In the genomic region with DNA sequence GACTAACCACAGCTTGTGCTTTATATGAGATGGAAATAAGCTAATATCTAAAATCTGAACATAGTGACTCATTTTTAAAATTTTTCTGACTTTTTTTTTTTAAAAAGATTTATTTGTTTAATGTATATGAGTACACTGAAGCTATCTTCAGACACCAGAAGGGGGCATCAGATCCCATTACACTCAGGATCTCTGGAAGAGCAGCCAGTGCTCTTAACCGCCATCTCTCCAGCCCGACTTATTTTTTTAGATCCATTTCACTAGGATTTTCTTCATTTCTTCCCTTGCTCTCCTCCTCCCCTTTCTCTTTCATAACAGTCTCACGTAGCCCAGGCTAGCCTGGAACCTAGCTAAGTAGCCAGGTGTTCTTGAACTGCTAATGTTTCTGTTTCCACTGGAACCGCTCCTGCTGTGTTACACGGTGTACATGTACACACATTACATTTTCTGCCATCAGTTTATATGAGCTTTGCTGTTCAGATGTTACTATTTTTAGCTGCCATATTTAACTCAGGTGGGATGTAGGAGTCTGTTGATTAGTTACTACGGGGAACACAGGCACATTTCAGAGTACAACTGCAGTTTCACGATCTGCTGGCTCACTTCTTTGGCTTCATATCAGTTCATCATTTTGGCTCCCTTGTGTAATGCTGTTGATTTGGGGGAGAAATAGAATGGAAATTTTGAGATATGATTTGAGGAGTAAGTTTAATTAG, we compare ENCODE assay signal across 21 mouse cellular contexts. TPM values are rescaled to one million over a fixed set of nuclear protein-coding genes. Genes with fewer than 3 reads are reported as not detected.
DNase-seq lines count a peak whose midpoint lies in the region; ATAC-seq and TF ChIP-seq lines count a peak whose summit lies in the region.
"Had no signal": no experiment of that assay in that cellular context is flagged by ENCODE, and none has a peak within 500 bp of the region (broad histone marks: within the 10 kb centered on the region; RNA-seq: fewer than 3 reads in every experiment).

No protein-coding gene starts in this region.

- WGBS in forebrain, embryonic 14.5 days, result 78% methylated on average over 7 of the region's 7 CpGs
- 84% methylated on average over 7 of the region's 7 CpGs for WGBS in forebrain, embryonic 10.5 days
- WGBS in hindbrain, embryonic 16.5 days, result 72% methylated on average over 7 of the region's 7 CpGs
- WGBS in hindbrain, embryonic 13.5 days, result 77% methylated on average over 7 of the region's 7 CpGs
- 70% methylated on average over 7 of the region's 7 CpGs for WGBS in midbrain, postnatal 0 days
- WGBS in midbrain, embryonic 15.5 days, result 80% methylated on average over 7 of the region's 7 CpGs

- no peak overlapping the region for H3K27ac ChIP-seq in forebrain, embryonic 14.5 days (ENCODE audit: low read depth, low read length)
- no peak overlapping the region for H3K27ac ChIP-seq in forebrain, embryonic 10.5 days
- no peak overlapping the region for H3K27ac ChIP-seq in hindbrain, embryonic 16.5 days (ENCODE audit: low read depth, low read length)
- H3K27ac ChIP-seq in hindbrain, embryonic 13.5 days, result no peak overlapping the region
- H3K27ac ChIP-seq in midbrain, postnatal 0 days (ENCODE audit: low read depth, low read length), result no peak overlapping the region
- H3K27ac ChIP-seq in midbrain, embryonic 15.5 days, result no peak overlapping the region
- H3K27ac ChIP-seq: forebrain, embryonic 15.5 days; heart, embryonic 10.5 days; kidney, embryonic 15.5 days; limb, embryonic 13.5 days; liver, embryonic 15.5 days; midbrain, embryonic 12.5 days; stomach, embryonic 15.5 days had no signal

- H3K9me3 ChIP-seq in forebrain, embryonic 14.5 days (replicated peaks; ENCODE audit: control insufficient read depth, low read length), result no peaks in the 10 kb centered on the region
- H3K9me3 ChIP-seq in forebrain, embryonic 10.5 days, result no peaks in the 10 kb centered on the region
- no peaks in the 10 kb centered on the region for H3K9me3 ChIP-seq in hindbrain, embryonic 16.5 days (ENCODE audit: control insufficient read depth, low read length)
- no peaks in the 10 kb centered on the region for H3K9me3 ChIP-seq in hindbrain, embryonic 13.5 days
- H3K9me3 ChIP-seq in midbrain, postnatal 0 days (ENCODE audit: low read length), result no peaks in the 10 kb centered on the region
- H3K9me3 ChIP-seq in midbrain, embryonic 15.5 days, result no peaks in the 10 kb centered on the region
- H3K9me3 ChIP-seq: forebrain, embryonic 15.5 days; heart, embryonic 10.5 days; kidney, embryonic 15.5 days; limb, embryonic 13.5 days; liver, embryonic 15.5 days; midbrain, embryonic 12.5 days; stomach, embryonic 15.5 days had no signal

- peak; percentile 47 for TF ChIP-seq CTCF in midbrain, postnatal 0 days (IDR thresholded peaks at IDR 0.05)

- no peaks in the 10 kb centered on the region for H3K4me1 ChIP-seq in forebrain, embryonic 14.5 days (ENCODE audit: control insufficient read depth, insufficient read depth, low read length)
- H3K4me1 ChIP-seq in forebrain, embryonic 10.5 days, result 0 out of 2 replicates have a peak, but pooled peaks cover 2% of the 10 kb centered on the region
- H3K4me1 ChIP-seq in hindbrain, embryonic 16.5 days (ENCODE audit: control insufficient read depth, insufficient read depth, low read depth, low read length), result no peaks in the 10 kb centered on the region
- no peaks in the 10 kb centered on the region for H3K4me1 ChIP-seq in hindbrain, embryonic 13.5 days (replicated peaks)
- no peaks in the 10 kb centered on the region for H3K4me1 ChIP-seq in midbrain, postnatal 0 days (ENCODE audit: insufficient read depth, low read length)
- no peaks in the 10 kb centered on the region for H3K4me1 ChIP-seq in midbrain, embryonic 15.5 days
- H3K4me1 ChIP-seq: forebrain, embryonic 15.5 days; heart, embryonic 10.5 days; limb, embryonic 13.5 days; midbrain, embryonic 12.5 days; stomach, embryonic 15.5 days had no signal

- no peak for ATAC-seq in forebrain, embryonic 14.5 days
- peak; percentile 66; the same call in 1 of the 2 replicates for ATAC-seq in hindbrain, embryonic 16.5 days
- no peak for ATAC-seq in hindbrain, embryonic 13.5 days (ENCODE audit: low FRiP score)
- no peak for ATAC-seq in midbrain, postnatal 0 days (ENCODE audit: low FRiP score)
- ATAC-seq in midbrain, embryonic 15.5 days (replicated peaks), result no peak
- ATAC-seq: forebrain, embryonic 15.5 days had no signal

- no peak overlapping the region for H3K4me3 ChIP-seq in forebrain, embryonic 14.5 days (ENCODE audit: low read depth, low read length)
- H3K4me3 ChIP-seq in forebrain, embryonic 10.5 days, result no peak overlapping the region
- H3K4me3 ChIP-seq in hindbrain, embryonic 16.5 days (ENCODE audit: low read length), result no peak overlapping the region
- H3K4me3 ChIP-seq in hindbrain, embryonic 13.5 days, result no peak overlapping the region
- no peak overlapping the region for H3K4me3 ChIP-seq in midbrain, postnatal 0 days (ENCODE audit: low read depth, low read length)
- no peak overlapping the region for H3K4me3 ChIP-seq in midbrain, embryonic 15.5 days
- H3K4me3 ChIP-seq: forebrain, embryonic 15.5 days; heart, embryonic 10.5 days; kidney, embryonic 15.5 days; limb, embryonic 13.5 days; liver, embryonic 15.5 days; midbrain, embryonic 12.5 days; myocyte; stomach, embryonic 15.5 days had no signal

- no peaks in the 10 kb centered on the region for H3K36me3 ChIP-seq in forebrain, embryonic 14.5 days (ENCODE audit: control insufficient read depth, insufficient read depth, low read length)
- no peaks in the 10 kb centered on the region for H3K36me3 ChIP-seq in forebrain, embryonic 10.5 days (replicated peaks)
- no peaks in the 10 kb centered on the region for H3K36me3 ChIP-seq in hindbrain, embryonic 16.5 days (ENCODE audit: control insufficient read depth, insufficient read depth, low read length)
- no peaks in the 10 kb centered on the region for H3K36me3 ChIP-seq in hindbrain, embryonic 13.5 days
- H3K36me3 ChIP-seq in midbrain, postnatal 0 days (ENCODE audit: insufficient read depth, low read length), result no peaks in the 10 kb centered on the region
- H3K36me3 ChIP-seq in midbrain, embryonic 15.5 days (replicated peaks), result no peaks in the 10 kb centered on the region
- H3K36me3 ChIP-seq: forebrain, embryonic 15.5 days; heart, embryonic 10.5 days; kidney, embryonic 15.5 days; limb, embryonic 13.5 days; liver, embryonic 15.5 days; midbrain, embryonic 12.5 days; stomach, embryonic 15.5 days had no signal

- no peak overlapping the region for H3K4me2 ChIP-seq in forebrain, embryonic 14.5 days (ENCODE audit: low read length)
- H3K4me2 ChIP-seq in hindbrain, embryonic 16.5 days (ENCODE audit: low read length), result no peak overlapping the region
- no peak overlapping the region for H3K4me2 ChIP-seq in hindbrain, embryonic 13.5 days
- H3K4me2 ChIP-seq in midbrain, postnatal 0 days (ENCODE audit: low read depth, low read length, poor library complexity, severe bottlenecking), result no peak overlapping the region
- no peak overlapping the region for H3K4me2 ChIP-seq in midbrain, embryonic 15.5 days
- H3K4me2 ChIP-seq: forebrain, embryonic 15.5 days; kidney, embryonic 15.5 days; limb, embryonic 13.5 days; liver, embryonic 15.5 days; midbrain, embryonic 12.5 days; stomach, embryonic 15.5 days had no signal

- H3K27me3 ChIP-seq in forebrain, embryonic 14.5 days (replicated peaks; ENCODE audit: control insufficient read depth, insufficient read depth, low read length), result no peaks in the 10 kb centered on the region
- no peaks in the 10 kb centered on the region for H3K27me3 ChIP-seq in forebrain, embryonic 10.5 days (ENCODE audit: poor library complexity, severe bottlenecking)
- no peaks in the 10 kb centered on the region for H3K27me3 ChIP-seq in hindbrain, embryonic 16.5 days (replicated peaks; ENCODE audit: control insufficient read depth, insufficient read depth, low read length)
- H3K27me3 ChIP-seq in hindbrain, embryonic 13.5 days, result no peaks in the 10 kb centered on the region
- H3K27me3 ChIP-seq in midbrain, postnatal 0 days (ENCODE audit: insufficient read depth, low read length), result no peaks in the 10 kb centered on the region
- H3K27me3 ChIP-seq in midbrain, embryonic 15.5 days (replicated peaks), result no peaks in the 10 kb centered on the region
- H3K27me3 ChIP-seq: forebrain, embryonic 15.5 days; kidney, embryonic 15.5 days; limb, embryonic 13.5 days; liver, embryonic 15.5 days; midbrain, embryonic 12.5 days; stomach, embryonic 15.5 days had no signal

- DNase-seq in forebrain, embryonic 14.5 days (ENCODE audit: low spot score), result peak; percentile 20
- no peak for DNase-seq in forebrain, embryonic 10.5 days (ENCODE audit: extremely low spot score, low spot score)
- DNase-seq in midbrain, postnatal 0 days (ENCODE audit: low spot score), result peak; percentile 53
- DNase-seq in retina, postnatal 1 day, result peak; percentile 44
- no peak for DNase-seq in natural killer cell, adult 2 months (ENCODE audit: low spot score in 2 of 2)
- DNase-seq: adrenal gland, postnatal 14 days; cerebellum, adult 2 months; heart, postnatal 10 days; lung, postnatal 4 days had no signal

- no peak overlapping the region for H3K9ac ChIP-seq in forebrain, embryonic 14.5 days (ENCODE audit: low read length)
- no peak overlapping the region for H3K9ac ChIP-seq in hindbrain, embryonic 16.5 days (ENCODE audit: low read depth, low read length)
- no peak overlapping the region for H3K9ac ChIP-seq in hindbrain, embryonic 13.5 days
- no peak overlapping the region for H3K9ac ChIP-seq in midbrain, postnatal 0 days (replicated peaks; ENCODE audit: low read length, poor library complexity, severe bottlenecking)
- H3K9ac ChIP-seq in midbrain, embryonic 15.5 days, result no peak overlapping the region
- H3K9ac ChIP-seq: forebrain, embryonic 15.5 days; kidney, embryonic 15.5 days; limb, embryonic 13.5 days; liver, embryonic 15.5 days; midbrain, embryonic 12.5 days; stomach, embryonic 15.5 days had no signal

RNA-seq across cellular contexts. Expression of a gene that starts 18.7 kb away (rescaled TPM):
- polyA plus RNA-seq in forebrain, embryonic 14.5 days (2014; fragmentation: Nextera tagmentation; extraction: Ambion mirVana), result 0.20 and 0.24 TPM in 2 replicates
- polyA plus RNA-seq in forebrain, embryonic 10.5 days (2016; fragmentation: Nextera tagmentation; extraction: Ambion mirVana), result 0.21 and 0.37 TPM in 2 replicates
- polyA plus RNA-seq in hindbrain, embryonic 16.5 days (2015; fragmentation: Nextera tagmentation; extraction: Ambion mirVana), result 1.1 and 1.2 TPM in 2 replicates
- 0.82 and 0.87 TPM in 2 replicates for polyA plus RNA-seq in hindbrain, embryonic 13.5 days (2015; fragmentation: Nextera tagmentation; extraction: Ambion mirVana)
- total RNA-seq in midbrain, postnatal 0 days (2014; rRNA removed), result 1.3 and 3.0 TPM in 2 replicates
- 1.2 and 1.4 TPM in 2 replicates for polyA plus RNA-seq in midbrain, postnatal 0 days (2015; fragmentation: Nextera tagmentation; extraction: Ambion mirVana)
- polyA plus RNA-seq in midbrain, embryonic 15.5 days (2015; fragmentation: Nextera tagmentation; extraction: Ambion mirVana), result 1.3 and 1.8 TPM in 2 replicates
- total RNA-seq: heart, postnatal 10 days had no signal
- polyA plus RNA-seq: myocyte had no signal

RNA-seq across cellular contexts. Expression of a gene that starts 19.9 kb away (rescaled TPM):
- polyA plus RNA-seq in forebrain, embryonic 14.5 days (2014; fragmentation: Nextera tagmentation; extraction: Ambion mirVana), result not detected in 2 replicates
- polyA plus RNA-seq in forebrain, embryonic 10.5 days (2016; fragmentation: Nextera tagmentation; extraction: Ambion mirVana), result 0.87 and 1.1 TPM in 2 replicates
- polyA plus RNA-seq in hindbrain, embryonic 16.5 days (2015; fragmentation: Nextera tagmentation; extraction: Ambion mirVana), result 0.51 and 0.77 TPM in 2 replicates
- polyA plus RNA-seq in hindbrain, embryonic 13.5 days (2015; fragmentation: Nextera tagmentation; extraction: Ambion mirVana), result 0.79 TPM in 1 of 2 replicates, not detected in the other
- 0.22 TPM in 1 of 2 replicates, not detected in the other for total RNA-seq in midbrain, postnatal 0 days (2014; rRNA removed)
- polyA plus RNA-seq in midbrain, postnatal 0 days (2015; fragmentation: Nextera tagmentation; extraction: Ambion mirVana), result 0.50 and 1.3 TPM in 2 replicates
- polyA plus RNA-seq in midbrain, embryonic 15.5 days (2015; fragmentation: Nextera tagmentation; extraction: Ambion mirVana), result 0.40 and 0.80 TPM in 2 replicates
- total RNA-seq: left cerebral cortex, postnatal 10 days had no signal
- polyA plus RNA-seq: forebrain, embryonic 15.5 days; heart, embryonic 10.5 days; limb, embryonic 13.5 days; liver, embryonic 15.5 days; midbrain, embryonic 12.5 days; myocyte had no signal

RNA-seq across cellular contexts. Expression of a gene that starts 42.0 kb away (rescaled TPM):
- 172 and 188 TPM in 2 replicates for polyA plus RNA-seq in forebrain, embryonic 14.5 days (2014; fragmentation: Nextera tagmentation; extraction: Ambion mirVana)
- 154 TPM in 2 replicates for polyA plus RNA-seq in forebrain, embryonic 10.5 days (2016; fragmentation: Nextera tagmentation; extraction: Ambion mirVana)
- polyA plus RNA-seq in hindbrain, embryonic 16.5 days (2015; fragmentation: Nextera tagmentation; extraction: Ambion mirVana), result 160 and 161 TPM in 2 replicates
- 143 and 144 TPM in 2 replicates for polyA plus RNA-seq in hindbrain, embryonic 13.5 days (2015; fragmentation: Nextera tagmentation; extraction: Ambion mirVana)
- total RNA-seq in midbrain, postnatal 0 days (2014; rRNA removed), result 85.9 and 90.0 TPM in 2 replicates
- 134 and 138 TPM in 2 replicates for polyA plus RNA-seq in midbrain, postnatal 0 days (2015; fragmentation: Nextera tagmentation; extraction: Ambion mirVana)
- 149 and 154 TPM in 2 replicates for polyA plus RNA-seq in midbrain, embryonic 15.5 days (2015; fragmentation: Nextera tagmentation; extraction: Ambion mirVana)

Comparison
In these comparisons a context has a peak if more than half of its experiments do, and no peak if none do; other contexts are left out.
1. DNase-seq: peak in forebrain, embryonic 14.5 days (single experiment), midbrain, postnatal 0 days (single experiment) and retina, postnatal 1 day (single experiment); none in forebrain, embryonic 10.5 days (single experiment) and natural killer cell, adult 2 months (0 of 2).